Mouse (Mus musculus) erythroblast, adult 5-6 weeks (primary cell): Measurements from ENCODE around the gene Crat. TPM values are rescaled to one million over a fixed set of nuclear protein-coding genes. Genes with fewer than 3 reads are reported as not detected.
A peak's percentile ranks its signal among the peaks of the same experiment; 100 is the strongest.

Source experiments
- ATAC-seq: replicated peaks from 2 replicates; pipeline ENCODE4 v1.8.0; 2016; ENCODE audit warnings: moderate number of reproducible peaks, mild to moderate bottlenecking, moderate TSS enrichment, inconsistent platforms; ENCODE audit not compliant: poor library complexity, low FRiP score, severe bottlenecking
- total RNA-seq, 2 experiments: library from RNA; stranded (forward) in 1 of 2; stranded (reverse) in 1 of 2; fragments of 150-400 nt in 1 of 2; fragments of 200-764, 138-1000 nt in 1 of 2; gene quantifications; 2 replicates each; pipeline versions ENCODE4 v1.2.3 to v1.2.4; 2015 to 2017; ENCODE audit warnings: low replicate concordance in 2 of 2

Crat gene
- total RNA-seq, 2 experiments from 2014 or later = 51.8 to 69.4 TPM

DNA sequence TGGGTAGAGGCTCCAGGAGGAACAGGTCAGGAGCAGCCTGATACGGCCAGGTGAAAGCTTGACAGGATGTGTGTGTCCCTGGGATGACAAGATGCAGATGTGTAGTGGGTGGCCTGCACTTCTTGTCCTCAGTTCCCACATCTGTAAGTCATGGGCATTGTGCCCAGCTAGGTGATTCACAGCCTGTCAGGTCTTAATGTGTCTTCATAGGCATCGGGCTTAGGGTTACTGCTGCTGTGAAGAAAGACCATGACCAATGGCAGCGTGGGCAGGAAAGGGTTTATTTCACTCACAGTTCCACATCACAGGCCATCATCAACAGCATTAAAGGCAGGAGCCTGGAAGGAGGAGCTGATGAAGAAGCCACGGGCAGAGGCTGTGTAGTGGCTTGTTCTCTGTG is 30.0 kb downstream of the Crat start:
- ATAC-seq = no peak

DNA sequence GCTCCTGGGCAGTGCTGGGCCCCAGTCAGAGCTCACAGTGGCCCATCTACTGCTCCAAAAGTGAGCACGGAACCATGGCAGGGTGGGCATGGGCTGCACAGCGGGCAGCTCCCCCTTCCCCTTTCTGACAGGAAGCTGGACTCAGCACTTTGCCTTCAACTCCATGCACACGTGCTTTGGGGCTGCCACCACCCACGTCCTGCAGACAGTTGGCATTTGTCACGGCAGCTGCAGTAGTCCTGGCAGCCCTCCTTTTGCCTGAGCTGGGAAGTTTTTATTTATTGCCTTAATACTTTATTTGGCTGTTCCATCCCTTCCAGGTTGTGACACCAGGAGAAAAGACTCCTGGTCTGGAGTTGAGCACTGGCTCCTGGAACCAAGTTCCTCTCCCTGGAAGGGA is 30.8 kb downstream of the Crat start:
- ATAC-seq = no peak

GRCm38 (mm10) chr2:30381377-30381725 is 34.3 kb downstream of the Crat start:
- ATAC-seq = peak; percentile 54

- 0 out of 2 replicates have a peak, but pooled peaks have one; percentile 1 for ATAC-seq
Measured at GRCm38 (mm10) chr2:30380564-30381376, 34.8 kb downstream of the Crat start.

DNA sequence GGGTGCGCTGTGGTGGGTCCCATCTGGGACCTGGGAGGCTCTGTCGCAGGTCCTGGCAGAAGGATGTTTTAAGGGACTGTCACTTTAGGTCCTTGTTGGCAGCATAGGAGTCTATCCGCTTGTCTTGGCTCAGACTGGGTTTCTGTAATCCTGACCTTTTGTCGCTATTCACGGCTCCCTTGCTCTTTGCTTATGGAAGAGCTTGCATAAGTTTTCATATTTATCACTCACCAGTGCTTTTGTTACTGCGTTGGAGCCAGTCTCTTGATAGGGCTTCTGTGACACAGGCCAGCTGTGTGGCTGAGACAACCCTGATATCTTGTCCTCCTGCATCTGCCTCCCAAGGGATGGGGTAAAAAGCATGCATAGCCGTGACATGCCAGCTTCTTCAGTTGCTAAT is 36.3 kb downstream of the Crat start:
- ATAC-seq = no peak

DNA sequence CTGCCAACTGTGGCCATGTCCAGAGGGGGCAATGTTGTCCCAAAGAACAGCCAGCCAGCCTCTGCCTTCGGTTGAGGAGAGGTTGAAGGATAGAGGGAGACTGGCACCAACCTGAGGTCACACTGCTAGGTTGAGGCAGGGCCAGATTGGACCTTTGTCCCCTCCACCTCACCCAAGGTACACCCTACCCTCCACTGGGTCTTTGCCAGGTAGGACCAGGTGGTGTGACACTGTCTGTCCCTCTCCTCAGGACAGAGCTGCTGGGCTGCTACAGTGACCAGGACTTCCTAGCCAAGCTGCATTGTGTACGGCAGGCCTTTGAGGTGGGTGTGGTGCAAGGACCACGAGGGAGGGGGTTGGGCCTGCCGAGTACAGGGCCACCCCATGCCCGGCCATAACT is 37.9 kb downstream of the Crat start:
- ATAC-seq = no peak

- ATAC-seq = no peak
Measured at GRCm38 (mm10) chr2:30375893-30376292, 39.7 kb downstream of the Crat start.

DNA sequence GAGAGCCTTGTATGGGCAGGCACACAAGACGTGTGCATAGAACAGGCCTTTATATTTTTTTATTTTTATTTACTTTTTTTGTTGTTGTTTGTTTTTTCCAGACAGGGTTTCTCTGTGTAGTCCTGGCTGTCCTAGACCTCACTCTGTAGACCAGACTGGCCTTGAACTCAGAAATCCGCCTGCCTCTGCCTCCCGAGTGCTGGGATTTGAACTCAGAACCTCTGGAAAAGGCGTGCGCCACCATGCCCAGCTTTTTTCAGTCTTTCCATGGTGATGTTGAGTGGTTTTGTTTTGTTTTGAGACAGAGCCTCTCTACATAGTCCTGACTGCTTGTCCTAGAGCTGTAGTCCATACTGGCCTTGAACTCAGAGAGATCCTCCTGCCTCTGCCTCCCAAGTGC is 42.9 kb downstream of the Crat start:
- no peak for ATAC-seq

- ATAC-seq = no peak
Measured at GRCm38 (mm10) chr2:30371544-30371943, 44.1 kb downstream of the Crat start.

GRCm38 (mm10) chr2:30366203-30366602 is 49.4 kb downstream of the Crat start:
- ATAC-seq = no peak

DNA sequence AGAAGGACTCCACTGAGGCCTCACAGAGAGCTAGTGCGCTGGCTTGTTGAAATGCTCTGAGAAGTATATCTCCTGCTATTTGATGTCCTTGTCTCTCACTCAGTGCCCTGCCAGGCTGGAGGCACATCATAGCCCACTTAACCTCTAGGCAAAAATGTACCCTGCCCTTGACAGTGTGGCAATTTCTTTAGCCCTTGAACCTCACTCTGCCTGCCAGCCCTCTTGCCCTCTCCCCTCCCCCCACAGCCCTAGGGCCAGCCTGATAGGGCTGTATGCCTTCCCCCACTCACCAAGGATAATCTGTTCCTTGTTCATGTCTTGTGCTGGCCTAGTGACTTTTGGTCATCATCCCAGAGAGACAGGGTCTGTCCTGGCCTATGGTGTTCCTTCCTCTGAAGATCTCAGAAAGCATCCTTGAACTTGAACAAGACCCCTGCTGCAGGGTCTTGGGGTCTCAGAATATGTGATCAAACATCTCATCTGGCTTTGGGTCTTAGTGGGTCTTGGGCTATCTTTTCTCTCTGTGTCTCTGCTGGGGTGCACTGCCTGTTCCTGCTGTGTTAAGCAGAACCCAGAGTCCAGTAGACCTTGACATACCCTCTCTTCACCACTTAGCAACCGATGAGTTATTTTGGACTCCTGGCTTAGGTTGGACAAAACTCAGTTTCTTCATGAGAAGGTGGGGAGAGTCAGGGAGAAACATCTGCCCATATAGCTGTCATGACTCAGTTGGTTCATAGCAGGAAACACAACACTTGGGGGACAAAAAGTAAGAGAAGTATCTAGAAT is 50.1 kb downstream of the Crat start:
- no peak for ATAC-seq

DNA sequence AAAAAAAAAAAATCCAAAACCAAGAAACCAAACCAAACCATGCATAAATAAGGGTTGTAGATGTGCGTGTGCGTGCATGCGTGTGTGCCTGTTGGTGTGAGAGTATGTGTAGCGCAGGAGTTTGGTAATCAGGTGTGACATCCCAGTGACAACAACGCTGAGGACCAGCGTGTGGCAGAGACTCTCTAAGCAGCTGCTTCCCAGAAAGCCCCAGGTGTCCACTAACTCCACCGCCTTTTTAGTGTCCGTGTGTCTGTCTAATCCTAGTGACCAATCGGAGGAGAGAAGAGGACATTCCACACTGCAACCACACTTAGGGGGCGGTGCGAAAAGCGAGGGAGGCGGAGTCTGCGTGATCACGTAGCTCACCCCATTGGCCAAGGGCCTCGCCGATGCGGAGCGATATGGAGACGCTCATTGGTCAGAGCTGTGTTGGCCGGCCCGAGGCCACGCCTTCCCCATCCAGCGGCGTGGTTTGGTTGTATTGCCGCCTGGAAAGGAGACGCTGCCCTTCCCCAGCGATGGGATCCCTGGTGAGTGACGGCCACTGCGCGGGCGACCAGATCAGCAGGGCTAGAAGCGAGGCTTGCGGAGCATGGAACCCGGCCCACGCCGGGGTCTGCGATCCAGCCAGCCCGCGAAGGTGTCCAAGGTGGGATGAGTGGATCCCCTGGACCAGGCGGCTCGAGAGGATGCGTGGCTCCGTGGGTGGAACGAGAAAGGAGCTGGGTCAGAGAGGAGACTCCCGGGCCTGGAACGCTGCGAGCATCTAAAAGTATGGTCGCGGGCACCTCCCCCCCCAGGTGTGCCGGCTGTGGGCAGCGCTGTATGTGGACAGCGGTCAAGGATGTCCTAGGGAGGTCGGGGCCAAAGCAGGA is 51.6 kb downstream of the Crat start, which contains the start of gene Miga2:
Miga2 (plus strand) TSS at position 461 of the 878 bp plus-strand sequence.
- ATAC-seq = peak; percentile 92

DNA sequence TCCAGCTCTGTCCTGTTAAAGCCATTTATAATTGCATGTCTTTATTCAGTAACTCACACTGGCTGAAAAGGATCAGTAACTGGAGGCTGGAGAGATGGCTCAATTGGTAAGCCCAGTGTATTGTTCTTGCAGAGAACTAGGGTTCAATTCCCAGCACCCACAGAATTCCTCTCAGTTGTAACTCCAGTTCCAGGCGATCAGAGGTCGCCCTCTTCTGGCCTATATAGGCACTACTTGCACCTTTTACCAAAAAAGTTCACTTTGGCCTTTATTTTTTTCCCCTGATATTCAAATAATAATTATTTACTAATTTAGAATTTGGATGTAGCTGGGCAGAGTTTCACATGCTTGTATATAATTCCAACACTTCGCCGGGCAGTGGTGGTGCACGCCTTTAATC is 52.7 kb downstream of the Crat start:
- no peak for ATAC-seq

DNA sequence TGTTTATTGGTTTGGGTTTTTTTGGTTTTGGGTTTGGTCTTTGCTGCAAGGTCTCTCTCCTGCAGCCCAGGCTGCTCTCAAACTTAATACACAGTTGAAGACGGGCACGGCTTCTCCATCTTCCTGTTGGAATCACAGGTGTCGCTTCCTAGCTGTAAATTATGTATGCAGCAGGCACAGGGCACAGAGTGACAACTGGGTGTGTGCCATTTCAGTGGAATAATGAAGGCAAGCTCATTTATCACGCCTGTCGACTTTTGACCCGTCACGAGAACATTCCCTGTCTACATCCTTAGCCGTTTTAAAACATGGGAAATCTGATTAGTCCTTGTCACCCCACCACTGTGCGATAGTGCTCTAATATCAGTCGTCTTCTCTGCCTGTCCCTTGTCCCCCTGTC is 55.0 kb downstream of the Crat start:
- ATAC-seq = no peak

- peak; percentile 53 for ATAC-seq
Measured at GRCm38 (mm10) chr2:30358533-30359531, 56.8 kb downstream of the Crat start, which contains the start of gene Sh3glb2. Gene Sh3glb2 (minus strand): TSS chr2:30359337.

DNA sequence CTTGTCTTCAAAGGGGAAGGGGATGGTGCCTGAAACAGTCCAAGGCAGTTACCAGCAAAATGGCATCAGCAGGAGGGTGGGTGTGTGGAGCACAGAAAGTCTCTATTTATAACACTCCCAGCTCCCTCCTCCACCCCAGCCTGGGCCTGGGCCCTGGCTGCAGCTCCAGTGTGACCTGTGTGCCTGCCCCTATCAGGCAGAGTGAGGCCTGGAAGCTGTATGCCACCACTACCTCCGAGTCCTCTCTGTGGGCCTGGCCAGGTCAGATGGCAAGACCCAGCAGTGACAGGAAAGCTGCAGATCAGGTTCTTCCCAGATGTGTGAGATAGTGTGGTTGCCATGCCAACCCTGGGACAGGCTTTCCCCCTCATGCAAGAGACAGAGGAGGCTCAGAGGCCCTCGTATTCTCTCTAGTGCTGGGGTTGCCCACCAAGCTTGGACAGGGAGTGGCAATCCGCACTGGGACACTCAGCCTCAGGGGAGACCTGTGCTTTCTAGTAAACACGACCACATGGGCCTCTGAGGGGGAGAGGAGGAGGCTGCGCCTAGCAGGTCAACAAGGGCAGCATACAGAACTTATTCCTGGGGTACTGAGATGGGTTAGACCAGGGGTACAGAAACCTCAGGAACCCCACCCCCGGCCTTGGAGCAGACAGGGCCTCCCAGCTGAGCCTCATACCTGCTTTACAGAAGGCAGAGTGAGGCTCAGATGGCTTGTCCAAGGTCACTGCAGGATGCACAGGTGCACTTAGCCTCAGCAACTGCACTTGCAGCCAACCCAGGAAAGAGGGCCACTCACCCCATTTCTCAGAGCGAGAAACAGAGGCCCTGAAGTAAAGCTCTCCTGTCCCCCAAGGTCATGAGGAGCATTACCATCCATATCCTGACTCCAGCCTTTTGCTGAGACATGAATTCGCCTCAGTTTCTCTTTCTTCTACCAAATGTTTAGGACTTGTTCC is 57.8 kb downstream of the Crat start:
- ATAC-seq = 0 out of 2 replicates have a peak, but pooled peaks have one; percentile 6

DNA sequence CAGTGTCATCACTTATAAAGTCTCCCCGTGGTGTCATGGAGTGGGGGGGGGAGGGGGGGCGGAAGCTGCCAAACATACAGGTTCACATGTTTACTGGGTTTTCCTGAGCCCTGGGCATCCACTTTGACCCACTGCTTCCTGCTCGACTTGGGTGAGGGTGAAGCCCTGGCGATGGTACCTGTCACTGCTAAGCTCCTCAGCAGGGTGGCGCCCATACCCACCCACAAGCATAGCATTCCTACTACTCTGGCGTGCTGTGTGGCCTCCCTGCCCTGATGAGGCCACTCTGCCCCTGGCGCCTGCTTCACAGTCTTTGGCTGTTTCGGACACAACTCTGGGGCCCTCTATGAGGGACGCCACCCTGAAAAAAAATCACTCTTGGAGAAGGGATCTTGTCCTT is 58.7 kb downstream of the Crat start:
- no peak for ATAC-seq

DNA sequence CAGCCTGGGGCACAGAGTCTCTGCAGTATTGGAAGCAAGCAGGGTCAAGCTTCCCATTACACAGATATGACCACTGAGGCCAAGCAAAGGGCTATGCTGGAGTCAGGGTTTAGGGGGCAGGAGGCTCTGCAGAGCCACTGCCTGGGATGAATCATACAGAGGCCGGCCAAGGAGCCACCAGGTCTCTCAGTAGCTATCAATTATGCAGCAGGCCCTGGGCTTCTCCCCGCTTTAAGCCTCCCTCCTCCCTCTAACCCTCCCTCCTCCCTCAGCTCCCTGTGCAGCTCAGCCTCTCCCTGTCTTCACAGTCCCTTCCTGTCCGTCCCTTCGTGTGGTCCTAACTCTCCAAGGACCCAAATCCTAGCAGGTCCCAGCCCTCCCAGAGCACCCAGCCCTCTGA is 59.3 kb downstream of the Crat start:
- no peak for ATAC-seq
